Mouse (Mus musculus) heart, postnatal 25 days (tissue): ENCODE data around the gene Sdk1. TPM values are rescaled to one million over a fixed set of nuclear protein-coding genes. Genes with fewer than 3 reads are reported as not detected.

Experiments
- DNase-seq: peaks from one replicate; pipeline ENCODE4 v3.0.0; 2022; ENCODE audit warnings: low spot score
- intact Hi-C: fragments of 180-260 bp; cut with DNase I; formaldehyde crosslinking; loops from one replicate; pipeline ENCODE4 v1.15.1; 2025
- total RNA-seq, 2 experiments: library from RNA; stranded (reverse); gene quantifications; 2 replicates each; pipeline ENCODE4 v1.2.3; 2021

Sdk1 gene
- total RNA-seq, 2 experiments from 2014 or later, result 1.5 to 2.2 TPM

DNA sequence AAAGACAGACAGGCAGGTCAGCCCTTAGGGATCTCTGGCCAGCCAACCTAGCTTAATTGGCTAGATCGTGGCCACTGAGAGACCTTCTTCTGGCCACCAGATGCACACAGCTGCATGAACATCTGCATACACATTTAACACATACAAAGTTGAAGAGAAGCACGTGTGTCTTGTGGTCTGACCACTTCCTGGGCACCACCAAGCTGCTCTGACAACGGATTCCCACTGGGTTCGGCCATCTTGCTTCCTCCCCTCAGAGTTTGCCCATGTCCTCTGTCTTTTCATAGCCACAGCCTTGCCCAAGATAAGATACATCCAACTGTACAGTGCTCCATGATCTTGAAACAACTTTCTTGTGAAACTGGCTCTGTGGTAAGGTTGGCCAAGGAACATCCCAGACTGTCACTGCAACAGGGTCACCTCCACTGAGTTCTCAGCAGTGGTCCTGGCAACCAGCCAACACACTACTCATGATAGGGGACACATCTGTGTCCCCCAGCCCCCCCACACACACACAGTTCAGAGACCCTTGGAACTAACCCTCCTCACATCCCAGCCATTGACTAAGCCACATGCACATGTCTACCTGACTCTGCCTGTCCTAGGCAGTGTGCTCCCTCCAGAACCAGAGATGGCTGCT lies 798.7 kb downstream of the Sdk1 start:
- intact Hi-C loops, result no loop called here
- no peak for DNase-seq

DNA sequence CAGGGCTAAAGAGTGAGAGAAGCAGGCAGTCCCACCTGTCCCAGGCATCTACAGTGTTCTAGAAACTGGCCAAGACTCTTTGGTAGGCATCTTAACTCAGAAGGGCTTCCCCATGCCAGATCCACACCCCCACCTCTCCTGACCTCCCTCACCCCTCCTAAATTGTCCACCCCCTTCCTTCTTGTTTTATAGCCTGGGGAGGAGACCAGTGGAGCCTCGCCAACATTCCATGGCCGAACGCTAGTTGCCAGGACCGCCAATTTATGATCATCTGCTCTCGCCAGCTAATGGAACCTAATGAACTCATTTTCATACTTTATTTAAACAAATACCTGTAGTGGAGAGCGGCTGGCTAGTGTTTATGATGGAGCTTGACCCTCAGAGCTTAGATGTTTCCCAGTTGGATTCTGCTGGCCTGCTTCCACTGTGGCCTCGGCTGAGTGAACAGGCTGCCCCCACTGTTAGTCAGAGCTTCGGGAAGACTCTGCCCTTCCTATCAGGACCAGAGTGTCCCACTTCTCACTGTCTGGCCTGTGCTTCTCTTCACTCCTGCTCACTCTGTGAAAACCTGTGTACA lies 800.0 kb downstream of the Sdk1 start:
- intact Hi-C loops, result no loop called here
- DNase-seq, result no peak

DNA sequence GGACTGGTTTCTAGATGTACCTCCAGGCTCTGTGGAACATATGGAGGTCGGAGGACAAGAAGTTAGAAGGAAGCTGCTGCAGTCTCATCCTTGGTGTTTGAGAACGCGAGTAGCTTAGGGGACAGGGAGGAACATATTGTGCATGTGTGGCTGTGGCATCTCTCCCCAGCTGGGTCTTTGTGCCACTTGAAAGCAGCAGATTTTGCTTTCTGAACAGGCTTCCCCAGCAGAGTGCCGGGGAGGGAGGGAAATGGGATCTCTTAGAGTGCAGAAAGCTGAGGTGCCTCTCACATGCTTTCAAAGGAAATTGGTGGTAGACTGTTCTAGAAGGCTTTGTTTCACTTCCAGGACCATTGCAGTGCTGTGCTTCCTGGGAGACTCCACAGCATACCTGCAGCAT lies 820.5 kb downstream of the Sdk1 start:
- no peak for DNase-seq
- intact Hi-C loops, result no loop called here

DNA sequence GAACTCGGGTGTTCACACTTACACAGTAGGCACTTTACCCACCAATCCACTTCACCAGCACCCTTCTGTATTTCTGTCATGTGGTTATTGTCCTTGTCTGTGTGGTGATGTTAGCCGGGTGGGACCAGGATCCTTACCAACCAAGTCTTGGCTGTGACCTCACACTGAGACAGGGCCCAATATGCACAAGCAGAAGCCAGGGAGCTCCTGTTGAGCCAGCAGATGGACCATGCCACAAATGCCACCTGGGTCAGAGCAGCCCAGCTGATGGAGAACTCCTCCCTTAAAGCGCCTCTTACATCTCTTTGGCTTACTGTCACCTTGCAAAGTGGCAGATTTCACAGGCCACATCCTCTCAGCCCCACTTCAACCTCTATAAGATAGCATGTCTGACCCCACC lies 830.0 kb downstream of the Sdk1 start:
- DNase-seq, result no peak
- intact Hi-C loops, result no loop called here

DNA sequence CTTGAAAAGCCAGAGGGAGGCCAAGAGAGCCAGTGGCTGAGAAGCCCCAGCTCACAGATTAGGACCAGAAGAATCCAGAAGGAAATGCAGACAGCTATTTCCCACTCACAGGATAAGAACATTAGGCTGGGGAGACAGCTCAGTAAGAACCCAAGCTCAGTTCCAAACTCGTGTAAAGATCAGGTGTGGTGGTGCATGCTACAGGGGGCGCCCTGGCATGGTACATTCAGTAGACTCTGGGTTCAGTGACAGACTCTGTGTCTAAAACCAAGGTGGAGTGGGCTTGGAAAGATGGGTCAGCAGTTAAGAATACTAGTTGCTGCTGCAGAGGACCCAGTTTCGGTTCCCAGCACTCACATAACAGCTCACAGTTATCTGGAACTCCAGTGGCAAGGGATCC lies 832.6 kb downstream of the Sdk1 start:
- DNase-seq, result no peak
- intact Hi-C loops, result no loop called here

DNA sequence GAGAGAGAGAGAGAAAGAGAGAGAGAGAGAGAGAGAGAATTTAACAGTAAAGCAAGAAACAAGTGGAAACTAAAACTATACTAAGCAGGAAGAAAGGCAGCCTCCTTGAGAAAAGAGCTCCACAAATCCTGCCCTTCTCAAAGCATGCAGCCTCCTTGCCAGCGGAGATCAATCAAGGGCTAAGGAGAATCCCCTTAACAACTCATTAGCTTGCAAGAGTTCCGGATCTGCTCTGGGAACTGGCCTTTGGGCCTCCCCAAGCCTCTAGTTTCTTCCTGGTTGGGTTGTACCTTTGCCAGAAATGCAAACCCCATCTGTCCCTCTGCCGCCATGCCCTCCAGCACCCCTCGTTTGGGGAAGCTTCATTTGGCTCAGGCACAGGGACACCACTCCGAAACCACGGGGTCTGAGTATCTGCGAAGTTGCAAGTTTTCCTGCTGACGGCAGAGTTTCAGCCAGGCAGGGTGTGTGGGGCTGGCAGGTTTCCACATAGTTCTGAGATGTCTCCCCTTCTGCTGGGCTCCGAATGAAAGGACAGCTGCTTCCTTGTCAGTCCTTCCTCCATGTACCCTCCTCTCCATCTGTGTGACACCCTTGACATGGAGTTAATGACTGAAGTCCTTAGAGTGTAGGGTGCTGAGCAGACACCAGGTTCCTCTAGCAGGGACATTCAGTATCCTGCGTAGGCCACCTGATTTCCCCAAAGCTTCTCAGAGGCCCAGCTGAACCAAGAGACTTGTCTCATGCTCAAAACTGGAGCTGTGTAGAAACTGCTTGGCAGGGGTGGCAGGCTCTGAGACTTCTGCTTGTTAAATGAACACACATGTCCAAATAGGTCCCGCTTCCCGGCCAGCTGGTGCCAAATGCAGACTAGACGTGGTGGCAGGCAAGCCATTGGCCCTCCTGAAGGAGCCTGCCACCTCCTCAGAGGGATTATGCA lies 833.5 kb downstream of the Sdk1 start:
- intact Hi-C loops, result no loop called here
- DNase-seq, result peak; percentile 16

DNA sequence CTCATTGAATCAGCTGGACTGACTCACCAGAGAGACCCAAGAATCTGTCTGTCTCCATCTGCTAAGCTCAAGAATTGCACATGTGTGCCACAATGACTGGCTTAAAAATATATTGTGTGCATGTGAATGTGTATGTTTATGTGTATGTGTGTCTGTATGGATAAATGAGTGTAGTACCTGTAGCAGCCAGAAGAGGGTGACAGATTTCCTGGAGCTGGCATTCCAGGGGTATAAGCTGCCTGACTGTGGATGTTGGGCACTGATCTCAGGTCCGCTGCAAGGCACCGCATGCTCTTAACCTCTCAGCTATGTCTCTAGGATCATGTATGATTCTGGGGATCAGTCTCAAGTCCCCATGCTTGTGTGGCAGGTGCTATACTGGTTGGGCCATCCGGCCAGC lies 839.4 kb downstream of the Sdk1 start:
- intact Hi-C loops, result no loop called here

GRCm38 (mm10) chr5:142081076-142081475 lies 839.8 kb downstream of the Sdk1 start:
- intact Hi-C loops, result no loop called here
- no peak for DNase-seq

More for the DNA sequence above, 839.4 kb downstream of the Sdk1 start:
- no peak for DNase-seq

GRCm38 (mm10) chr5:142096377-142096841 lies 855.1 kb downstream of the Sdk1 start:
- intact Hi-C loops, result no loop called here
- no peak for DNase-seq

DNA sequence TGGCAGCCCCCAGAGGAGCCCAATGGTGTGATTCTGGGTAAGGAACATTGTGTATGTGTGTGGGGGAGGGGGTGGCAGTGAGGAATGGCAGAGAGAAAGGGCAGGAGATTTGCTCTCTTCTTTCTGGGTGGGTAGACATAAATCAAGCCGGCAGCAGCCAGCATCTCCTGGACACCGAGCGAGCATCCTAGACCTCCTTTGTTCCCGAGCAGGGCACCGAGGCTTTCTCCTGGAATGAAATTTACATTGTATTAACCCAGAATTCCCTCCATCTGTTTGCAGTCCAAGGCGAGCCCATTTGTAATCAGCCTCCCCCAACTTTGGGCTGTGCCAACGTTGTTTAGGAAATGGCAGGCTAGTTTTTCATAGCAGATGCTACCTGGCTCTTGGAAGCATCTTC lies 858.9 kb downstream of the Sdk1 start:
- intact Hi-C loops, result no loop called here
- no peak for DNase-seq

- intact Hi-C loops, result no loop called here
- DNase-seq, result no peak
Measured at GRCm38 (mm10) chr5:142107434-142107833, 866.1 kb downstream of the Sdk1 start.

DNA sequence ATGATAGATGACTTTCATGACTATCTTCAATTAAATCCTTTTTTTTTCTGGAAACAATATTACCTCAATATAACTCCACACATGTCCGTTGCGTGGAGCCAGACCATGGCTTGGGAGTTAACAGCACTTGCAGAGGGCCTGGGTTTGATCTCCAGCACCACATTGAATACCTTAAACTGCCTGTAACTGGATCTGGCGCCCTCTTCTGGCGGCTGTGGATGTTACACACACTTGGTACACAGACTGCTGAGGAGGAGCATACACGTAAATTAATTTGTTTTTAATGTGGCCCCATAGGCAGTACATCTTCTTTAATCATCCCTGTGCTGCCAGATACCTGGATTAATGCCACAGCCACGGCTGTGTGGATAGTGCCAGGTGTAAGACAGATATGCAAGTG lies 870.7 kb downstream of the Sdk1 start:
- DNase-seq, result no peak
- intact Hi-C loops, result no loop called here

- intact Hi-C loops, result no loop called here
- no peak for DNase-seq
Measured at GRCm38 (mm10) chr5:142113210-142114175, 872.2 kb downstream of the Sdk1 start.

DNA sequence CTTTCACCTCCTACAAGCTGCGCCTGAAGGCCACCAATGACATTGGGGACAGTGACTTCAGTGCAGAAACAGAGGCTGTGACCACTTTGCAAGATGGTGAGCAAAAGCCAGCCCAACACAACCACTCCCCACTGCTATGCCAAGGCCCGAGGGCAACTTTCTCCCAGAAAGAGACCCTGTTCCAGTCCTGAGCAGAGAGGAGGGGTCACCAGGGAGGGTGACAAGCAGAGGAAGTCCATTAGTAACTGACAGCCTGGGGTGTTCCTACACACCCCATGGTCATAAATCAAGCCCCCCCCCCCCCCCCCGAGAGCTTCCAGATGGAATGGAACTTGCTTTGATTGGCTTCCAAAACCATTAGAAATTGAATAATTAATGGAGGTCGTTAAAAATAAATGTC lies 886.5 kb downstream of the Sdk1 start:
- intact Hi-C loops, result no loop called here
- no peak for DNase-seq

DNA sequence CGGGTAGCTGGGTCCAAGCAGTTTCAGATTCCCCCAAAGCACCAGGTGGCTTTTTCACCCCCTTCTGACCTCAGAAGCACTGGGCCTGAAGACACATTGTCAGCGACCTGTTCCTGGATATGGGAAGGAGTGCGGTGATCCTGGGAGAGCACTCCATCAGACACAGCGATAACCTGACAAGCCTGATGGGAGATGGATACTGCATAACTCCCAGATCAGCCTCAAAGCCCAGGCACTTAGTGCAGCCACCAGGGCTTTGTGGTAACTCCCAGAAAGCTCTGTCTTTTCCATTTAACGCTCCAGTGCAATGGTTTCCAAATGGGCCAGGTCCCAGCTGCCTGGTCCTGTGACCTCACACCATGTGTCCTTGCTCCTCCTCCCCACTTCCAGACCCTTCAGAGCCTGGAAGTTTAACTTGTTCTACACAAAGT lies 886.9 kb downstream of the Sdk1 start:
- no peak for DNase-seq
- intact Hi-C loops, result no loop called here

GRCm38 (mm10) chr5:142130004-142130403 lies 888.7 kb downstream of the Sdk1 start:
- DNase-seq, result no peak
- intact Hi-C loops, result no loop called here

DNA sequence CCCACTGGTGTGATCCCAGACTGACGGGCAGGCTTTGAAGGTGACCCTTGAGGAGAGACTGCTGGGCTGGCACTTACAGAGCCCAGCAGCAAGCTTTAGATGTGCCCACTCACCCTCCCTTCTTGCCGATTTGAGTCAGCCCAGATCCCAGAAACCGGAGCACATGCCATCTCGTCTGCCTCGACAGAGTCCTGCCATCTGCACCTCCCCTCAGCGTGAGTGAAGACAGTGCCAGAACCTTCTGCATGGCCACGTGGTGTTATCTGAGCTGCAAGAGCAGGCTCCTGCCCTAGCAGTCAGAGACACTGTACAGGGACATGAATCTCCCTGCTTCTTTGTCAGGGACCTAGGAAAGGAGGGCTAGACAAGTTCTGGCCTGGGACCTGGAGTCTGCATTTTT lies 898.7 kb downstream of the Sdk1 start:
- intact Hi-C loops, result no loop called here
- no peak for DNase-seq

DNA sequence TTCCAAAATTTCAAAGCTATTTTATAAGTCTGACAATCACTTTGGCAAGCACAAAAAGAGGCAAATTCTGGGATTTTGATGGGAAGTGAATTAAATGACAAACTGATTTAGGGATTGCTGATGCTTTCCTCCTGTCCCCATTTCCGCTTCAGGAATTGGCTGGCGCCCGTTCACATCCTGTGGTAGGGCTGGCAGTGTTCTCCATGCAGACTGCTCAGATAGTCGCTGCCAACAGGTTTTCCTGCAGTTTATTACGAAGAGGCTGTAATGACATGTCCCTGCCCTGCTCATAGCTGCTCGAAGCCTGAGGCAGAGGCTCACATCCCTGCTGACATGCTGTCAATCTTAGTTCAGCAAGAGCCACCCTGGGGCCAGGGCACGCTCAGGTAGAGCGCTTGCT lies 908.3 kb downstream of the Sdk1 start:
- intact Hi-C loops, result no loop called here
- DNase-seq, result no peak

DNA sequence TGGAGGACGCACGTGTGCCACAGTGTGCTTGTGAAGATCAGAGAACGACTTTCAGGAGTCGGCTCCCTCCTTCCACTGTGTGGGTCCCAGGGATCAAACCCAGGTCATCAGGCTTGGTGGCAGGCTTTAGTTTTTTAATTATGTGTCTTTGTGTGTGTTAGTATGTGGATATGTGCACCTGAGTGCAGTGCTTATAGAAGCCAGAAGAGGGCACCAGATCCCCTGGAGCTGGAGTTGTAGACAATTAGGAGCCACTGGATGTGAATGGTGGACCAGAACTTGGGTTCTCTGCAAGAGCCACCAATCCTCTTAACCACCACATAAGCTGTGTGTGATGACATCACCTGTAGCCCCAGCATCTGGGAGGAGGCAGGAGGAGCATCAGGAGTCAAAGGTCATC lies 909.5 kb downstream of the Sdk1 start:
- DNase-seq, result no peak
- intact Hi-C loops, result no loop called here
